Mouse (Mus musculus) CH12.LX (cell line): ENCODE results near the gene Slx4ip. TPM values are rescaled to one million over a fixed set of nuclear protein-coding genes. Genes with fewer than 3 reads are reported as not detected.

ENCODE experiments used
- DNase-seq: peaks from one replicate; pipeline ENCODE4 v3.0.0-alpha.2; 2013; ENCODE audit errors: extremely low read depth
- H3K27ac ChIP-seq: 2 replicates; pipeline ENCODE4 v1.5.1; 2012; ENCODE audit warnings: low read depth, mild to moderate bottlenecking, control low read depth, moderate library complexity; ENCODE audit not compliant: insufficient read depth
- H3K27me3 ChIP-seq: replicated peaks from 2 replicates; pipeline ENCODE3; 2012; ENCODE audit warnings: inconsistent platforms
- H3K36me3 ChIP-seq, 2 experiments: replicated peaks in 1 of 2; 2 replicates each; pipeline versions ENCODE3 to v1.6.1; 2012; ENCODE audit warnings: inconsistent platforms in 1 of 2, low read length in 1 of 2, mild to moderate bottlenecking in 1 of 2, mixed read lengths in 1 of 2, moderate library complexity in 1 of 2; ENCODE audit not compliant: control insufficient read depth in 1 of 2, insufficient read depth in 1 of 2
- H3K4me1 ChIP-seq, 2 experiments: 2 replicates each; pipeline ENCODE4 v1.6.1; 2012; ENCODE audit warnings: inconsistent platforms in 1 of 2, moderate library complexity in 1 of 2; ENCODE audit not compliant: insufficient read depth in 2 of 2, control insufficient read depth in 1 of 2
- H3K4me2 ChIP-seq: 2 replicates; pipeline ENCODE4 v1.6.1; 2012; ENCODE audit warnings: low read depth, mild to moderate bottlenecking, control low read depth; ENCODE audit not compliant: poor library complexity, insufficient read depth, severe bottlenecking
- H3K4me3 ChIP-seq, 3 experiments: fragments of 150-350 bp in 1 of 3; sonication (generic) in 1 of 3; replicated peaks in 1 of 3; 2 replicates each; pipeline versions ENCODE3 to v1.5.1; 2011 to 2012; ENCODE audit warnings: low read depth in 2 of 3, low read length in 2 of 3, mild to moderate bottlenecking in 2 of 3, moderate library complexity in 2 of 3, control low read depth in 1 of 3, improper control_type of control experiment in 1 of 3, inconsistent platforms in 1 of 3, mixed read lengths in 1 of 3; ENCODE audit not compliant: poor library complexity in 1 of 3
- H3K79me2 ChIP-seq: replicated peaks from 2 replicates; pipeline ENCODE4 v1.6.1; 2012; ENCODE audit warnings: mild to moderate bottlenecking, moderate library complexity; ENCODE audit not compliant: control insufficient read depth, poor library complexity, insufficient read depth, severe bottlenecking; ENCODE audit errors: extremely low read depth
- H3K9ac ChIP-seq: 2 replicates; pipeline ENCODE4 v1.6.1; 2012; ENCODE audit warnings: low read depth, mild to moderate bottlenecking, control low read depth, moderate library complexity; ENCODE audit not compliant: insufficient read depth
- H3K9me3 ChIP-seq: replicated peaks from 2 replicates; pipeline ENCODE3; 2012; ENCODE audit warnings: low read length, inconsistent platforms, mixed read lengths
- CTCF ChIP-seq, 2 experiments: IDR thresholded peaks in 1 of 2; conservative IDR thresholded peaks in 1 of 2; 2 replicates each; pipeline ENCODE4 v1.5.1; 2011 to 2012; ENCODE audit warnings: low read depth in 2 of 2, low read length in 2 of 2, improper control_type of control experiment in 1 of 2, inconsistent platforms in 1 of 2, mild to moderate bottlenecking in 1 of 2, moderate library complexity in 1 of 2
- HCFC1 ChIP-seq: IDR thresholded peaks from 2 replicates; pipeline ENCODE4 v1.6.1; 2012; ENCODE audit warnings: low read depth, mild to moderate bottlenecking, inconsistent platforms, low read length, improper control_type of control experiment
- NELFE ChIP-seq: IDR thresholded peaks from 2 replicates; pipeline ENCODE4 v1.6.1; 2011; ENCODE audit warnings: low read depth, low read length, improper control_type of control experiment
- NRF1 ChIP-seq: IDR thresholded peaks from 2 replicates; pipeline ENCODE4 v1.6.1; 2014; ENCODE audit warnings: low read depth, mild to moderate bottlenecking, inconsistent platforms, low read length, improper control_type of control experiment, moderate library complexity
- POLR2A ChIP-seq: IDR thresholded peaks from 2 replicates; pipeline ENCODE4 v1.6.1; 2011; ENCODE audit warnings: low read depth, mild to moderate bottlenecking, improper control_type of control experiment, low read length
- SIN3A ChIP-seq: IDR thresholded peaks from 2 replicates; pipeline ENCODE4 v1.6.1; 2012; ENCODE audit warnings: low read length, improper control_type of control experiment, inconsistent platforms
- SMC3 ChIP-seq: IDR thresholded peaks from 2 replicates; pipeline ENCODE4 v1.6.1; 2011; ENCODE audit warnings: low read depth, low read length, improper control_type of control experiment
- USF1 ChIP-seq: IDR thresholded peaks from 2 replicates; pipeline ENCODE4 v1.6.1; 2014; ENCODE audit warnings: low read depth, mild to moderate bottlenecking, inconsistent platforms, low read length, improper control_type of control experiment
- USF2 ChIP-seq: conservative IDR thresholded peaks from 2 replicates; pipeline ENCODE4 v1.6.1; 2011; ENCODE audit warnings: low read depth, low read length, improper control_type of control experiment
- ZC3H11A ChIP-seq: IDR thresholded peaks from 2 replicates; pipeline ENCODE4 v1.6.1; 2012; ENCODE audit warnings: low read depth, mild to moderate bottlenecking, inconsistent platforms, low read length, improper control_type of control experiment
- dilution Hi-C: fragments of 300-500 bp; cut with MboI; formaldehyde crosslinking; loops from 2 replicates; pipeline ENCODE4 v1.14.3; 2020; ENCODE audit warnings: low sequenced_read_pairs; ENCODE audit not compliant: extremely low pct_unique_long_range_greater_than_20kb, extremely low pct_ligation_motif_present
- in situ Hi-C: fragments of 300-500 bp; cut with MboI; formaldehyde crosslinking; loops from 3 replicates; pipeline ENCODE4 v1.14.3; 2019; ENCODE audit warnings: low sequenced_read_pairs, low pct_ligation_motif_present, low pct_unique_long_range_greater_than_20kb, mixed read lengths
- polyA plus RNA-seq: library from polyadenylated mRNA; unstranded; fragments of >175 nt; gene quantifications from 2 replicates; pipeline ENCODE4 v1.2.1, GENCODE M21; 2012; ENCODE audit warnings: low read depth; ENCODE audit not compliant: insufficient read length
- total RNA-seq, 2 experiments: library from RNA; depleted of rRNA; stranded (reverse); fragments of 300-350 nt in 1 of 2; fragments of >200 nt in 1 of 2; gene quantifications; 2 replicates each; pipeline ENCODE4 v1.2.3; 2012 to 2014

Slx4ip gene
- total and polyA plus RNA-seq, 3 experiments = 4.1 to 6.7 (median 4.7) TPM

DNA sequence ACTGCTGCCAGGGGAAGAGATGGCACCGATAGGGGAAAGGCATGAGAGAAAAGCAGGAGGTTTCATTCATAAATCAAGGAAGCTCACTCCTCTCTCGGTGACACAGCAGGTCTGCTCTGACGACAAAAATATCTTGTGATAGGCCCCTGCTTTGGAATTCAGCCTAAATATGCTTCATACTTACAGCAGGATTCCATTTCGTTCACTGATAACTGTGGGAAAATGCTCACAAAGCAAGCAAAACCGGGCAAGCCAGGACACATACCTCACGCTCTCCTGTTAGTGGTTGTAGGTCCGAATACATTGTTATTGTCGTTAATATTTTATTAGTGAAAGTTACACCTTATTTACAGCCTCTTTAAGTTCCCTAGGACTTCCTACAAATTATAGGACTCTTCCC is 216.9 kb downstream of the Slx4ip start:
- Histone ChIP-seq H3K27me3 (no peaks in the 10 kb centered on the region), H3K4me1 (no peaks in the 10 kb centered on the region), H3K9ac (no peak overlapping the region), H3K27ac (no peak overlapping the region), H3K4me2 (no peak overlapping the region), H3K36me3 (no peaks in the 10 kb centered on the region), H3K4me3 (no peak overlapping the region), H3K79me2 (no peaks in the 10 kb centered on the region), H3K9me3 (no peaks in the 10 kb centered on the region)
- no peak for DNase-seq
- no peak for TF ChIP-seq SMC3
- no peak for TF ChIP-seq NELFE
- dilution Hi-C loops (no loop called here), in situ Hi-C loops (no loop called here)

DNA sequence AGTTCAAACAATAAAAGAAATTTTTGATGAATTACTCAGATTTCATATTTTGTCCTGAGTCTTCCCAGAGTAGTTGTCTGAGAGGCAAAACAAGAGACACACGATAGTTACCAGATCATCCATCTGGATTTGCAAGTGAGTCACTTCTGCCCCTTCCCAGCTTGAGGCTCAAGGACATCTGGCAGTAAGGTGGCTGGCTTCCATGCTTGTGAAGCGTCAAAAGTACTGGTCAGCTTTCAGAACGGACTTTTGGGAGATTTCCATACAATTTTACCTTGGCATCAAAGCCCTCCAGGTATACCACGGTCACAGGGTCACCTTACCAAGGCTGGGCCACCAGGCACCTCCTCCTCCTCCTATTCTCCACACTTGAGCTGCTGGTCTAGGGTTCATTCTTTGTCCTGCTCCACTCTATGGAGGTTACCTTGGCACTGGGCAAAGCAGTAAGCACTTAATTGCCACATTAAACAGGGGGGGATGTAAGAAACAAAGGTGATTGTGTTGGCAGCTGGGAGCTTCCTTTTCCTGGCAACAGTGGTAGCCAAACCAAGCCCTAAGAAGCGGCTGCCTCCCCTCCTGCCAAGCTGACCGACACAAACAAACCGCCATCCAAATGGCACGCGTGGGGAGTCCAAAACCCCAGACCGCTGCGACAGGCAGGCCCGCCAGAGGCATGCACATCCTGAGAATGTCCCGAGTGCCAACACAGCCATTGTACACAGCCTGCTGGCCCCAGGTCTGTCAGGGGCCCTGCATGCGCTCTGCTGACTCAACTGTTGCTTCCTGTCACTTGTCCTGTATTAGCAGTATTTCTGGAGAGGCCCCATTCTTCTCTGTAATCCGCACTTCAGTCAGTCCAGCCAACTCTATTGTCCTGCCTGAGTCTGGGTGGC is 218.5 kb downstream of the Slx4ip start:
- H3K27me3 ChIP-seq = no peaks in the 10 kb centered on the region
- H3K4me3 ChIP-seq = no peak overlapping the region
- H3K36me3 ChIP-seq = no peaks in the 10 kb centered on the region
- no peak overlapping the region for H3K27ac ChIP-seq
- H3K79me2 ChIP-seq = no peaks in the 10 kb centered on the region
- no peaks in the 10 kb centered on the region for H3K4me1 ChIP-seq
- TF ChIP-seq ZC3H11A = no peak
- TF ChIP-seq USF1 = no peak
- no peak for TF ChIP-seq POLR2A
- TF ChIP-seq SIN3A = no peak
- dilution Hi-C loops (no loop called here), in situ Hi-C loops (no loop called here)
- H3K9ac ChIP-seq = no peak overlapping the region
- no peak overlapping the region for H3K4me2 ChIP-seq
- H3K9me3 ChIP-seq = peaks cover 11% of the 10 kb centered on the region
- DNase-seq = no peak

DNA sequence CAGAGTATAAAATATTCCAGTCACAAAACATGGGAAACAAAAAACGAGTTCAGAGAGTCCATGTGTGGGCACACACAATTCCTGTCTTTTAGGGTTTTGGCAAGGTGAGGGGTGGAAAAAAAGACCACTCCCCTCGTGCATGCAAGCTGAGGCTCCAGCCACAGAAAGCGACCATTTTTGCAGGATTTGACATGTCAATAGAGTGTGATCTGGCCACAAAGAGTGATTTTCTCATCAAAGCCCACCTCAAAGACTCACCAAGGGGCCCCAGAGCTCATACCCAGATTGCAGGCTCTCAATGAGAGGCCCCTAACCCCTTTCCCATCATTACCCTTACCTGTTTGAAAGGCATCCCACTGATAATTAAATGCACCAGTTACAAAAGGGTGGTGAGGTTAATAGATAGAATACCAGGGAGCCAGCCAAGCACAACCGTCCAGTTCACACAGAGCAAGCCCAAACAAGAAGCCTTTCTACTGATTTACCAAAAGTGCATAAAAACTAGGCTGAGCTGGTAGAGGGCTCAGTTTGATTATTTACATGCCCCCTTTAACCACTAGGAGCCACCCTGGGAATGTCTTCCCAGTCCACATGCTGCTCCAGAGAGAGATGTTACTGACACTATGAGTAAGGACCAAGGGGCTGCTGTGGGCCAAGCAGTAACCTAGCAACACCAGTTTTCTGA is 219.3 kb downstream of the Slx4ip start:
- DNase-seq = no peak
- dilution Hi-C loops (no loop called here), in situ Hi-C loops (no loop called here)
- no peaks in the 10 kb centered on the region for H3K36me3 ChIP-seq
- H3K4me1 ChIP-seq = no peaks in the 10 kb centered on the region
- no peak overlapping the region for H3K9ac ChIP-seq
- no peak overlapping the region for H3K4me3 ChIP-seq
- H3K9me3 ChIP-seq = peaks cover 18% of the 10 kb centered on the region
- H3K27ac ChIP-seq = no peak overlapping the region
- TF ChIP-seq NRF1 (no peak), HCFC1 (no peak), USF2 (no peak), CTCF (conservative IDR thresholded peaks at IDR 0.05 in 1 of 2, IDR thresholded peaks at IDR 0.05 in 1 of 2; ENCODE audit: low read depth in 2 of 2, low read length in 2 of 2) (no peak), ZC3H11A (no peak)
- H3K27me3 ChIP-seq = no peaks in the 10 kb centered on the region
- no peaks in the 10 kb centered on the region for H3K79me2 ChIP-seq
- H3K4me2 ChIP-seq = no peak overlapping the region
